Mouse (Mus musculus) cerebellum, postnatal 14 days (tissue): ENCODE measurements around the gene Ccdc150.
A peak's percentile ranks its signal among the peaks of the same experiment; 100 is the strongest.

ENCODE experiments used
- DNase-seq, 2 experiments: peaks; one replicate each; pipeline ENCODE4 v3.0.0; 2021; ENCODE audit warnings: mixed read lengths in 2 of 2

Gene Ccdc150

GRCm38 (mm10) chr1:54250158-54250866 is at the start of gene Ccdc150:
Gene Ccdc150 (plus strand): TSS chr1:54250683.
- DNase-seq = peak; percentile 98 to 99

DNA sequence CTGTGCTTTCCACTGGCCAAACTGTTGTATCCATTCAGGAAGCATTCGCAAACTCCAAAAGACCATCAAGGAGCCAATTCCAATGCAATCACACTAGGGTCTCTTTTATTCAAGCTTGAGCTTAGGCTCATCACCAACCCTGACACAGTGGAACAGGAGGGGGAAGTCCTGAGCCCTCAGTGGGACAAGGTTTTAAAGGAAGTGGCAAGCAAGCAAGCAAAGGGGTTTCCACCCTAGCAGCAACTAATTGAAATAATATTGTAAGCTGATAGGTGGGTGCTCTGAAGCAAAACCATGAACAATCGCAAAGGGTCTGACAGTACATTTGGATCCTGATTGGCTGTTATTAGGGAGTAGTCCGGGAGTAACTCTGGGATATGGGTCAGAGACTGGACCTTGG is 30.2 kb upstream of the Ccdc150 start:
- no peak for DNase-seq

GRCm38 (mm10) chr1:54242722-54243121 is 7.8 kb upstream of the Ccdc150 start:
- DNase-seq = no peak

DNA sequence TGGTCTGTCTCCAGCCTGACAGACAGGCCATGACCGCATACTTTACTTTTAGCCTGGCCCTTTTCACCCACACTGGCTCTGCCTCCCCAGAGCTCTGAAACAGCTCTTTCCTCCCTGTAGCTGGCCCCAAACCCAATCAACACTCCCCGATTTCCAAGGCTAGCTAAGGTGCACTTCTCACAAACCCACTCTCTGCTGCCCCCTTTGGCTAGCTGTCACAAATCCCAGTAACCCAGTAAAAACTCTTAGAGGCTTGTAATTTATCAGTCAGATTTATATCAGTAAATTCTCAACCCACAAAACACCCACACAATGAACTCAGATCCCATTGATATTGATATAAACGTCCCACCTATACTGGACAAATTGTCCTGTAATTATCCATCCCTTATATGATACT is 25.1 kb downstream of the Ccdc150 start:
- DNase-seq = peak in 1 of 2 experiments; percentile 5

- no peak for DNase-seq
These were observed 29.1 kb downstream of the Ccdc150 start for GRCm38 (mm10) chr1:54279628-54280027.

GRCm38 (mm10) chr1:54280651-54281050 is 30.2 kb downstream of the Ccdc150 start:
- DNase-seq = peak; percentile 51 to 63

DNA sequence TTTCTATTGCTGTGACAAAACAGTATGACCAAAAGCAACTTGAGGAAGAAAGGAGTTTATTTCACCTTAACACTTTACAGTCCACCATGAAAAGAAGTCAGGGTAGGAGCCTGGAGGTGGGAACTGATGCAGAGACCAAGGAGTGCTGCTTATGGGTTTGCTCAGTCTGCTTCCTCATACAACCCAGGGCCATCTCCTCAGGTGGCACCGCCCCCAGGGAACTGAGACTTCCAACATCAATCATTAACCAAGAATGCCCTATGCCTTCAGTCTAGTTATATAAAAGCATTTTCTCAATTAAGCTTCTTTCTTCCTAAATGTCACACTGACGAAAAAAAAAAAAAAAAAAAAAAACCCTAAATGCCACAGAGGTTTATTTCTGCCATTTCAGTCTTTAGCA is 55.9 kb downstream of the Ccdc150 start:
- no peak for DNase-seq

DNA sequence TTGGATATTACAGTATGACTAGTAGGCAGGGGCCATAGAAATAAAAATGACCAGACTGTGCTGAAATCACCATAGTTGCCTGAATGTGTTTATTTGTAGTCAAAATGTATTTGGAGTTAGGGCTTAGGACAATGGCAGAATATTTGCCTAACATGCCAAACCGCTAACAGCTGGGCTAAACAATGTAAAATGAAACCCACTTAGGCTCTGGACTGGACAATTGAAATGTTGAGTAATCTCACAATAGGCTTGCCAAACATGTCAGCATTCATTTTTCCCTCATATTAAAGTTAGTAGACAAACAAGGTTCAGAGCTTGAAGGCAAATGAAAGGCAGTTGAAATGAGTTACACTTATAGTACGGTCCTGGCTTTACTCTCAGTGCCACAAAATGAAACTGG is 76.2 kb downstream of the Ccdc150 start:
- DNase-seq = no peak

- no peak for DNase-seq
These were observed 77.5 kb downstream of the Ccdc150 start for GRCm38 (mm10) chr1:54327876-54328545.

DNA sequence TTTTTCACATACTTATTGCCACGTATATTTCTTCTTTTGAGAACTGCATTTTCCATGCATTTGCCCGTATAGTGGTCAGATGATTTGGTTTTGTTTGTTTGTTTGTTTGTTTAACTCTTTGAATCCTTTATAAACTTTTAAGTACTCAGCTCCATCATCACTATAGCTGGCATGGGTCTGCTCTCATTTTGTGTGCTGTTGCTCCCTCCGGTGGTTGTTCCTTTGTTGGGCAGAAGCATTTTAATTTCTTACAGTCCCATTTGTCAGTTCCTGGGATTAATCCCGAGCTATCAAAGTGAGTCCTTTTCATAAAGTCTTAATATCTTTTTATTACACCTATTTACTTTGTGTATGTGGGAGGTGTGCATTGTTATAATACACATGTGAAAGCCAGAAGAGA is 82.5 kb downstream of the Ccdc150 start:
- DNase-seq = peak; percentile 53 to 59

GRCm38 (mm10) chr1:54354786-54355185 is 104.3 kb downstream of the Ccdc150 start:
- no peak for DNase-seq

GRCm38 (mm10) chr1:54355485-54355884 is 105.0 kb downstream of the Ccdc150 start:
- DNase-seq = peak; percentile 14 to 15

- DNase-seq = peak; percentile 57 to 60
These were observed 106.1 kb downstream of the Ccdc150 start for GRCm38 (mm10) chr1:54356566-54356965.

DNA sequence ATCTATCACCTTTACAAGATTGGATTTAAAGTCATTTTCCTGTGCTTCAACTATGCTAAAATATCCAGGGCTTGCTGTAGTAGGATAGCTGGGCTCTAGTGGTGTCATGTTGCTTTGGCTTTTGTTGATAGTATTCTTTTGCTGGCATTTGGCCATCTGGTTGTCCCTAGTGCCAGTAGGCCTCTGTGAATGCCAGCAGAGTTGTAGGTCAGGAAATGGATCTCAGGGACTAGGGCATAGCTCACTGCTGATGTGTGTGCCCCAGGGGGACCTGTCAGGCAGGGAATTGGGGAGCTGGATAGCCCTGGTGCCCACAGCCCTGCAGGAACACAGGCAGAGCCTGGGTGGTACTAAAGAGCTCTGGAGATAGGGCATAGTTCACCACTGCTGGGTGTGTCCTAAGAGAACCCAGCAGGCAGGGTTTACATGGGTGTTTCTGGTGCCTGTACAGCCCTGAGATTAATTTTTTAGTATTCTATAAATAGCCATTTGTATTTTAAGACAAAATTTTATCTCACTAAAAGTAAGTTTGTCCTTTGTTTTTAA is 127.1 kb downstream of the Ccdc150 start:
- DNase-seq = peak; percentile 19 to 36

DNA sequence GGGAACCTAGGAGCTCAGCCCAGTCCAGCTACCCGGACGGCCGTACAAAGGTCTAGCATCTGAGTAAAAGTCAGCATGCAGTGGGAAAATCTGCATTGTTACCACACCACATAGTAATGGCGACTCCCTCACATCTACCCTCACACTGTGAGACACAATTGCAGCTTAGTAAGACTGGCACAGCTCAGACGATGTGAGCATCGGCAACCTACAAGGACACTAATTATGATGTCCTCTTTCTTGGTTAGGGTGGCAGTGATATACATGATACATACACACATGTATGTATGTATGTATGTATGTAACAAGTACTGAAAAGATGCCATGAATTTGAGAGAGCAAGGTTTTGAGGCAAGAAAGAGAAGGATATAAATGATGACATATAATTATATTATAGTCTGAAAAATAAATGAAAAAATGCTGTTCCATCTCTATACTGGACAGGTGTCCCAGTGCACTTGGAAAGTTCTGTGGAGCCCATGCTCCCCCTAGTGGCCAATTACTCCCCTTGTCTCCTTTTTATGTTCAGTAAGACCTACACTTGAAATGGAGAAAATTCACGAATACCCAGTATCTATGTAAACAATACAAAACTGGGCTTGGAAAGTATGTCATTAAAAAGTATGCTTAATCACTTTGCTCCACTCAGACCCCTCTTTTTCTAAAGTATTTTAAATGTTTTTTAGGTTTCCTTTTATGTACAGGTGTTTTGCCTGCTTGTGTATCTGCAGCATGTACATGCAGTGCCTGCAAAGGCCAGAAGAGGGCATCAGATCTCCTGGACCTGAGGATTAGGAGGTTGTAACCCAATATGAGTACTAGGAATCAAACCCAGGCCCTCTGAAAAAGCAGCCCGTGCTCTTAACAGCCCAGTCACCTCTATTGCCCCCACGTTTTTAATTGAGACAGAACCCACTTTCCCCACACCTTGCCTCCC is 130.8 kb downstream of the Ccdc150 start:
- peak; percentile 82 to 87 for DNase-seq

- peak in 1 of 2 experiments; percentile 13 for DNase-seq
These were observed 133.7 kb downstream of the Ccdc150 start for GRCm38 (mm10) chr1:54384221-54384620.

DNA sequence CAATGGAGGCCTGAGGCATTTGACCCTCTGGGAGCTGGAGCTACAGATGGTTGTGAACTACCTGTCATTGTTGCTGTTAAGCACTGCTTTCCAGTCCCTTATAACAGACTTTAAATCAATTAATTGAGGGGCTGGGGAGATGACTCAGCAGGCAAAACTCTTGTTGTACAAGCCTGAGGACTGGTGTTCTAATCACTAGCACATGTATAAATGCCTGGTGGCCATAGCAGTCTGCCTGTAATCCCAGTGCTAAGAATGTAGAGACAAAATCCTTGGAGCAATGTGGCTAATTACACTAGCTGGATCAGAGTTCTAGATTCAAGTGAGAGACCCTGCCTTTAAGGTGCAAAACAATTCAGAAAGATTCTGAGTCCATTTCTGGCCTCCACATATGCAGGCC is 152.3 kb downstream of the Ccdc150 start:
- no peak for DNase-seq
